Mouse (Mus musculus) cortical plate, adult 2 months (tissue): ENCODE results near the gene Foxa2.

Experiments
- CTCF ChIP-seq: fragments of 200-500 bp; IDR thresholded peaks from 2 replicates; pipeline ENCODE4 v1.5.1; 2011; ENCODE audit warnings: mild to moderate bottlenecking, control low read depth, low read length; ENCODE audit not compliant: insufficient read depth; ENCODE audit errors: extremely low read depth
- POLR2A ChIP-seq: fragments of 200-500 bp; IDR thresholded peaks from 2 replicates; pipeline ENCODE4 v1.6.1; 2011; ENCODE audit warnings: mild to moderate bottlenecking, low read length, control low read depth; ENCODE audit not compliant: insufficient read depth; ENCODE audit errors: extremely low read depth

DNA sequence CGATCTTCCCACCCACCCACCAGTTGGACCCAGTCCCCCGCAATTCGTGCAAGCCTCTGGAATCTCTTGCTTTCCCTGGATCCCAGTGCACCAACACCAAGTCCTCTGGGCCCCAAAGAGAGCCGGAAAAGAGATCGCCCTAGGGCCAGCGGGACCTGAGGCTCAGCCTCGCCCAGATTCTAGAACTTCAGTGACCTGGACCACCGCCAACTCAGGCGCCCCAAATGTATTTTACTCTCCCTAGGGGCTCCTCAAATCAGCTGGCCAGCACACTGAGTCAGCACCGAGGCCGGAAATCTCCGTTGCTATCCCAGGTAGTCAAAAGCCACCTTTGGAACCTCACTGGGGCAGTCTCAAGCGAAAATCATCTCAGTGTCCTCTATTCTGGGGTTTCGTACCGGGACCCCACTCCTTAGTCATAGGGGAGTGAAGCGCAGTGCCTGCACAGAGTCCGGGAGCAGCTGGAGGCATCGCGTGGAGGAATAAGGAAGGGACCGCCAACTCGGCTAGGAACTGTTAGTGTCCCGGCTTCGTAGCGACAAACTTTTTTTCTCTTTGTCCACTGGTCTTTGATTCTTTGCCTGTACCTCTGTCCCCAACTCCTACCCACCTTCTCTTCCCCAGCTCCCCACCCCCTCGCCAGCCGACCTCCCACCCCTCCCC, 1.8 kb downstream of the Foxa2 start:
- TF ChIP-seq CTCF = no peak
- TF ChIP-seq POLR2A = no peak
